Comparison of ENCODE assay signal across 39 mouse cellular contexts in the genomic region with DNA sequence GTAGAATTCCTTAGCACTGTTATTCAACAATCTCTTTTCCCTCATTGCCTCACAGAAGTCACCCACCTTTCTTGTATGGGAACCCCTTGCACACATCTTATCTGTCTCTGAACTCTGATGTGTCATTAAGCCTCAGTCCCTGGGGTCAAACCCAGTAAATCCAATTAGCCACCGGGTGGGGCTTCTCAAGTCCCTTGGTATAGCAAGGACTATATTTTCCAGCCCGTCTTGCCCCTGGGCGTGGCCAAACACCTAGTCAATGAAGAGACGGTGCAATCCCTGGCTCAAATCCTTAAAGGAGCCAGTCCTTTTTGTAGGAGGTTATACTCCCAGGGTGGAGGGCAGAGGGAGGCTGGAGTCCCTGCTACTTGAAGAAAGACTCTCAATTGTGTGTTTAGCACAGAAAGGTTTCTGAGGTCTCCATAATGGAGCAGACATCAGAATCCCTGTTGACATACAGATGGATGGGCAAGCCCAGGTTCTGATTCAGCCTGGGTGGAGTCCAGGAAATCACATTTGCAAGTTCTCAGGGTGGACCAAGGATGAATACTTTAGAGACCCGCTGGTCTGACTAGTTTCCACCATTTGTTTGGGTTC. TPM values are rescaled to one million over a fixed set of nuclear protein-coding genes. Genes with fewer than 3 reads are reported as not detected.
DNase-seq lines count a peak whose midpoint lies in the region; ATAC-seq and TF ChIP-seq lines count a peak whose summit lies in the region.
"Had no signal": no experiment of that assay in that cellular context is flagged by ENCODE, and none has a peak within 500 bp of the region (broad histone marks: within the 10 kb centered on the region; RNA-seq: fewer than 3 reads in every experiment).

No protein-coding gene starts in this region.

- peaks cover 4% of the 10 kb centered on the region; the same call in 1 of the 2 replicates for H3K9me3 ChIP-seq in heart, embryonic 10.5 days
- H3K9me3 ChIP-seq in intestine, postnatal 0 days (ENCODE audit: control insufficient read depth): no peaks in the 10 kb centered on the region
- H3K9me3 ChIP-seq in stomach, embryonic 16.5 days (replicated peaks; ENCODE audit: control insufficient read depth, low read length): no peaks in the 10 kb centered on the region
- H3K9me3 ChIP-seq in hindbrain, postnatal 0 days (ENCODE audit: low read length): no peaks in the 10 kb centered on the region
- H3K9me3 ChIP-seq: embryonic facial prominence, embryonic 15.5 days; G1E; liver, embryonic 12.5 days had no signal

- H3K27me3 ChIP-seq in heart, embryonic 10.5 days (ENCODE audit: insufficient read depth, poor library complexity, severe bottlenecking): no peaks in the 10 kb centered on the region
- no peaks in the 10 kb centered on the region for H3K27me3 ChIP-seq in intestine, postnatal 0 days (replicated peaks; ENCODE audit: control insufficient read depth, insufficient read depth, low read length)
- H3K27me3 ChIP-seq in stomach, embryonic 16.5 days (ENCODE audit: control insufficient read depth, insufficient read depth, low read length): no peaks in the 10 kb centered on the region
- H3K27me3 ChIP-seq in hindbrain, postnatal 0 days (ENCODE audit: insufficient read depth, low read length): no peaks in the 10 kb centered on the region
- H3K27me3 ChIP-seq: embryonic facial prominence, embryonic 15.5 days; forebrain, embryonic 13.5 days; hindbrain, embryonic 12.5 days; liver, embryonic 12.5 days; neural tube, embryonic 12.5 days had no signal

- peaks cover 29% of the 10 kb centered on the region for H3K36me3 ChIP-seq in heart, embryonic 10.5 days
- peaks cover 28% of the 10 kb centered on the region for H3K36me3 ChIP-seq in intestine, postnatal 0 days (ENCODE audit: control insufficient read depth, insufficient read depth)
- no peaks in the 10 kb centered on the region; the same call in 1 of the 2 replicates for H3K36me3 ChIP-seq in stomach, embryonic 16.5 days (ENCODE audit: control insufficient read depth, insufficient read depth, low read length)
- H3K36me3 ChIP-seq in hindbrain, postnatal 0 days (ENCODE audit: insufficient read depth, low read length): peaks cover 8% of the 10 kb centered on the region

- H3K9ac ChIP-seq in intestine, postnatal 0 days (ENCODE audit: low read depth, low read length): no peak overlapping the region
- no peak overlapping the region for H3K9ac ChIP-seq in stomach, embryonic 16.5 days (ENCODE audit: low read length)
- no peak overlapping the region for H3K9ac ChIP-seq in hindbrain, postnatal 0 days (replicated peaks; ENCODE audit: low read length)
- H3K9ac ChIP-seq: embryonic facial prominence, embryonic 15.5 days; forebrain, embryonic 13.5 days; hindbrain, embryonic 12.5 days; liver, embryonic 12.5 days; liver, postnatal 0 days; neural tube, embryonic 12.5 days had no signal

- H3K4me1 ChIP-seq in heart, embryonic 10.5 days: peaks cover 47% of the 10 kb centered on the region
- no peaks in the 10 kb centered on the region for H3K4me1 ChIP-seq in intestine, postnatal 0 days (replicated peaks; ENCODE audit: control insufficient read depth, insufficient read depth, low read length)
- H3K4me1 ChIP-seq in stomach, embryonic 16.5 days (ENCODE audit: control insufficient read depth, insufficient read depth, low read length): peaks cover 19% of the 10 kb centered on the region
- no peaks in the 10 kb centered on the region for H3K4me1 ChIP-seq in hindbrain, postnatal 0 days (ENCODE audit: insufficient read depth, low read length)
- H3K4me1 ChIP-seq: forebrain, embryonic 13.5 days; neural tube, embryonic 12.5 days had no signal

- H3K4me2 ChIP-seq in intestine, postnatal 0 days (replicated peaks; ENCODE audit: low read depth): no peak overlapping the region
- H3K4me2 ChIP-seq in stomach, embryonic 16.5 days (ENCODE audit: low read depth, low read length): no peak overlapping the region
- no peak overlapping the region for H3K4me2 ChIP-seq in hindbrain, postnatal 0 days (ENCODE audit: low read depth, low read length)
- H3K4me2 ChIP-seq: embryonic facial prominence, embryonic 15.5 days; forebrain, embryonic 13.5 days; hindbrain, embryonic 12.5 days; liver, embryonic 12.5 days; midbrain, embryonic 11.5 days; neural tube, embryonic 12.5 days had no signal

- 0 out of 2 replicates have a peak, but pooled peaks have one; percentile 7 for ATAC-seq in intestine, postnatal 0 days
- ATAC-seq in stomach, embryonic 16.5 days (ENCODE audit: insufficient read depth, low FRiP score): no peak
- ATAC-seq in hindbrain, postnatal 0 days: no peak
- ATAC-seq: forebrain, embryonic 13.5 days; liver, embryonic 12.5 days; liver, postnatal 0 days; midbrain, embryonic 16.5 days had no signal

- DNase-seq in heart, embryonic 10.5 days (ENCODE audit: low spot score): no peak
- DNase-seq in heart, adult 8-10 months (ENCODE audit: low spot score): no peak
- peak; percentile 56 for DNase-seq in ES-CJ7 (ENCODE audit: low read depth, low spot score)
- DNase-seq in adrenal gland, postnatal 25 days: no peak
- DNase-seq in natural killer cell, adult 2 months (ENCODE audit: low spot score in 2 of 2): no peak
- DNase-seq in hindbrain, postnatal 0 days (ENCODE audit: low spot score): no peak
- DNase-seq: adrenal gland, postnatal 10 days; cerebellum, adult 18-20 months; gastrocnemius, postnatal 25 days; heart, adult 11 months; heart, postnatal 14 days; kidney, adult 18-20 months; kidney, postnatal 36 days; liver, postnatal 0 days; lung, postnatal 36 days; right cerebral cortex, postnatal 14 days had no signal

- TF ChIP-seq CTCF in intestine, postnatal 0 days (IDR thresholded peaks at IDR 0.05; ENCODE audit: low read depth): no peak
- TF ChIP-seq CTCF in hindbrain, postnatal 0 days (IDR thresholded peaks at IDR 0.05; ENCODE audit: low read depth): no peak

- H3K27ac ChIP-seq in heart, embryonic 10.5 days: 0 out of 2 replicates have a peak overlapping the region, but pooled peaks have one; percentile 17
- H3K27ac ChIP-seq in intestine, postnatal 0 days (ENCODE audit: low read depth, low read length): no peak overlapping the region
- peak overlapping the region; percentile 59 for H3K27ac ChIP-seq in stomach, embryonic 16.5 days (ENCODE audit: low read length)
- no peak overlapping the region for H3K27ac ChIP-seq in hindbrain, postnatal 0 days
- H3K27ac ChIP-seq: embryonic facial prominence, embryonic 15.5 days; forebrain, embryonic 13.5 days; hindbrain, embryonic 12.5 days; layer of hippocampus, adult 2 months; left cerebral cortex, adult 2 months; liver, embryonic 12.5 days; neural tube, embryonic 12.5 days had no signal

- 13% methylated on average over 5 of the region's 5 CpGs for WGBS in heart, embryonic 10.5 days
- WGBS in intestine, postnatal 0 days: 7% methylated on average over 5 of the region's 5 CpGs
- 8% methylated on average over 5 of the region's 5 CpGs for WGBS in stomach, embryonic 16.5 days
- 24% methylated on average over 5 of the region's 5 CpGs for WGBS in hindbrain, postnatal 0 days

- H3K4me3 ChIP-seq in heart, embryonic 10.5 days: no peak overlapping the region
- H3K4me3 ChIP-seq in intestine, postnatal 0 days (ENCODE audit: low read depth, low read length): no peak overlapping the region
- no peak overlapping the region for H3K4me3 ChIP-seq in stomach, embryonic 16.5 days (replicated peaks; ENCODE audit: low read length)
- H3K4me3 ChIP-seq in hindbrain, postnatal 0 days (ENCODE audit: low read length): no peak overlapping the region
- H3K4me3 ChIP-seq: embryonic facial prominence, embryonic 15.5 days; forebrain, embryonic 13.5 days; hindbrain, embryonic 12.5 days; layer of hippocampus, adult 2 months; left cerebral cortex, adult 2 months; liver, embryonic 12.5 days; neural tube, embryonic 12.5 days had no signal

RNA-seq across cellular contexts. Expression of a gene that starts 9.0 kb away (rescaled TPM):
- not detected in 2 replicates for polyA plus RNA-seq in heart, embryonic 10.5 days (2016; fragmentation: Nextera tagmentation; extraction: Ambion mirVana)
- total RNA-seq in heart, adult 8-10 months (2022): not detected
- not detected in 2 replicates for polyA plus RNA-seq in intestine, postnatal 0 days (2015; fragmentation: Nextera tagmentation; extraction: Ambion mirVana)
- 19.7 and 34.8 TPM in 2 replicates for polyA plus RNA-seq in stomach, embryonic 16.5 days (2015; fragmentation: Nextera tagmentation; extraction: Ambion mirVana)
- total RNA-seq in adrenal gland, postnatal 25 days (2021): not detected in 2 replicates
- not detected in 2 replicates for total RNA-seq in hindbrain, postnatal 0 days (2014; rRNA removed)
- polyA plus RNA-seq in hindbrain, postnatal 0 days (2015; fragmentation: Nextera tagmentation; extraction: Ambion mirVana): 0.34 TPM in 2 replicates
- total RNA-seq: adrenal gland, postnatal 10 days; G1E; gastrocnemius, adult 18-20 months; gastrocnemius, postnatal 25 days; heart, postnatal 14 days had no signal
- polyA plus RNA-seq: forebrain, embryonic 13.5 days; heart, embryonic 14.5 days; hindbrain, embryonic 12.5 days; kidney, embryonic 16.5 days; limb, embryonic 14.5 days; liver, embryonic 12.5 days; liver, postnatal 0 days; lung, embryonic 16.5 days; midbrain, embryonic 11.5 days; neural tube, embryonic 12.5 days had no signal

RNA-seq across cellular contexts. Expression of a gene that starts 15.4 kb away (rescaled TPM):
- polyA plus RNA-seq in heart, embryonic 10.5 days (2016; fragmentation: Nextera tagmentation; extraction: Ambion mirVana): not detected in 2 replicates
- not detected for total RNA-seq in heart, adult 8-10 months (2022)
- 17.0 and 23.4 TPM in 2 replicates for polyA plus RNA-seq in intestine, postnatal 0 days (2015; fragmentation: Nextera tagmentation; extraction: Ambion mirVana)
- 124 and 215 TPM in 2 replicates for polyA plus RNA-seq in stomach, embryonic 16.5 days (2015; fragmentation: Nextera tagmentation; extraction: Ambion mirVana)
- not detected in 2 replicates for total RNA-seq in adrenal gland, postnatal 25 days (2021)
- total RNA-seq in hindbrain, postnatal 0 days (2014; rRNA removed): not detected in 2 replicates
- not detected in 2 replicates for polyA plus RNA-seq in hindbrain, postnatal 0 days (2015; fragmentation: Nextera tagmentation; extraction: Ambion mirVana)
- total RNA-seq: adrenal gland, postnatal 10 days; common myeloid progenitor, adult 5-6 weeks; G1E; gastrocnemius, adult 18-20 months; gastrocnemius, postnatal 25 days; heart, postnatal 14 days; layer of hippocampus, adult 2 months; layer of hippocampus, postnatal 14 days; left cerebral cortex, adult 2 months; left cerebral cortex, postnatal 25 days; megakaryocyte, adult 5-6 weeks had no signal
- polyA plus RNA-seq: embryonic facial prominence, embryonic 15.5 days; forebrain, embryonic 13.5 days; G1E; heart, embryonic 14.5 days; hindbrain, embryonic 12.5 days; kidney, embryonic 16.5 days; liver, embryonic 12.5 days; lung, embryonic 16.5 days; midbrain, embryonic 11.5 days; midbrain, embryonic 16.5 days; neural tube, embryonic 12.5 days; urinary bladder, adult 2 months had no signal

RNA-seq across cellular contexts. Expression of a gene that starts 33.4 kb away (rescaled TPM):
- not detected in 2 replicates for polyA plus RNA-seq in heart, embryonic 10.5 days (2016; fragmentation: Nextera tagmentation; extraction: Ambion mirVana)
- total RNA-seq in heart, adult 8-10 months (2022): not detected
- polyA plus RNA-seq in intestine, postnatal 0 days (2015; fragmentation: Nextera tagmentation; extraction: Ambion mirVana): not detected in 2 replicates
- not detected in 2 replicates for polyA plus RNA-seq in stomach, embryonic 16.5 days (2015; fragmentation: Nextera tagmentation; extraction: Ambion mirVana)
- total RNA-seq in adrenal gland, postnatal 25 days (2021): not detected in 2 replicates
- not detected in 2 replicates for total RNA-seq in hindbrain, postnatal 0 days (2014; rRNA removed)
- polyA plus RNA-seq in hindbrain, postnatal 0 days (2015; fragmentation: Nextera tagmentation; extraction: Ambion mirVana): not detected in 2 replicates
- total RNA-seq: adrenal gland, postnatal 10 days; common myeloid progenitor, adult 5-6 weeks; G1E; gastrocnemius, adult 18-20 months; gastrocnemius, postnatal 25 days; heart, postnatal 14 days; layer of hippocampus, adult 2 months; layer of hippocampus, postnatal 14 days; left cerebral cortex, adult 2 months; left cerebral cortex, postnatal 25 days; megakaryocyte, adult 5-6 weeks had no signal
- polyA plus RNA-seq: embryonic facial prominence, embryonic 15.5 days; forebrain, embryonic 13.5 days; G1E; heart, embryonic 14.5 days; hindbrain, embryonic 12.5 days; kidney, embryonic 16.5 days; limb, embryonic 14.5 days; liver, embryonic 12.5 days; liver, postnatal 0 days; lung, embryonic 16.5 days; midbrain, embryonic 11.5 days; midbrain, embryonic 16.5 days; neural tube, embryonic 12.5 days; small intestine, adult 2 months; urinary bladder, adult 2 months had no signal

RNA-seq across cellular contexts. Expression of a gene that starts 41.9 kb away (rescaled TPM):
- polyA plus RNA-seq in heart, embryonic 10.5 days (2016; fragmentation: Nextera tagmentation; extraction: Ambion mirVana): 24.5 and 29.7 TPM in 2 replicates
- 10 to 100 TPM; 19.4 to 23.4 (median 21.5) TPM for total RNA-seq in heart, adult 8-10 months (2022)
- polyA plus RNA-seq in intestine, postnatal 0 days (2015; fragmentation: Nextera tagmentation; extraction: Ambion mirVana): 12.4 and 13.4 TPM in 2 replicates
- 10.9 and 11.2 TPM in 2 replicates for polyA plus RNA-seq in stomach, embryonic 16.5 days (2015; fragmentation: Nextera tagmentation; extraction: Ambion mirVana)
- total RNA-seq in adrenal gland, postnatal 25 days (2021): 66.6 and 69.4 TPM in 2 replicates
- 58.8 and 60.5 TPM in 2 replicates for total RNA-seq in hindbrain, postnatal 0 days (2014; rRNA removed)
- polyA plus RNA-seq in hindbrain, postnatal 0 days (2015; fragmentation: Nextera tagmentation; extraction: Ambion mirVana): 17.7 and 19.7 TPM in 2 replicates

RNA-seq across cellular contexts. Expression of a gene that starts 41.9 kb away (rescaled TPM):
- polyA plus RNA-seq in heart, embryonic 10.5 days (2016; fragmentation: Nextera tagmentation; extraction: Ambion mirVana): 47.2 and 53.0 TPM in 2 replicates
- total RNA-seq in heart, adult 8-10 months (2022): 10 to 100 TPM in 1 of 4 experiments, 1 to 10 TPM in 3; 8.1 to 11.8 (median 8.5) TPM
- polyA plus RNA-seq in intestine, postnatal 0 days (2015; fragmentation: Nextera tagmentation; extraction: Ambion mirVana): 17.2 and 19.7 TPM in 2 replicates
- 54.8 and 64.4 TPM in 2 replicates for polyA plus RNA-seq in stomach, embryonic 16.5 days (2015; fragmentation: Nextera tagmentation; extraction: Ambion mirVana)
- 32.0 and 35.2 TPM in 2 replicates for total RNA-seq in adrenal gland, postnatal 25 days (2021)
- total RNA-seq in hindbrain, postnatal 0 days (2014; rRNA removed): 14.8 and 20.3 TPM in 2 replicates
- polyA plus RNA-seq in hindbrain, postnatal 0 days (2015; fragmentation: Nextera tagmentation; extraction: Ambion mirVana): 13.2 and 14.0 TPM in 2 replicates

Comparison
In these comparisons a context has a peak if more than half of its experiments do, and no peak if none do; other contexts are left out.
1. H3K27ac ChIP-seq: peak in heart, embryonic 10.5 days (single experiment) and stomach, embryonic 16.5 days (single experiment); none in intestine, postnatal 0 days (single experiment) and hindbrain, postnatal 0 days (single experiment).
2. RNA of a gene that starts 9.0 kb away (polyA plus RNA-seq): 19.7 to 34.8 TPM in stomach, embryonic 16.5 days; 0.34 TPM in hindbrain, postnatal 0 days, not detected in intestine, postnatal 0 days and not detected in heart, embryonic 10.5 days; every median in the first group is over 10 times any median in the second.
3. RNA of a gene that starts 15.4 kb away (polyA plus RNA-seq): 124 to 215 TPM in stomach, embryonic 16.5 days and 17.0 to 23.4 TPM in intestine, postnatal 0 days; not detected in heart, embryonic 10.5 days and not detected in hindbrain, postnatal 0 days; every median in the first group is over 10 times any median in the second.